Mouse (Mus musculus): ENCODE measurements at regions not wholly inside any gene's neighbourhood (a gene's known extent, or its start where the extent isn't known, plus 50 kb on each side); places are given as distances from the start of the nearest gene placed in this dataset.

GRCm38 (mm10) chr16:86355036-86355435 is 453.4 kb upstream of the Adamts5 start:
- TF ChIP-seq CTCF (IDR thresholded peaks at IDR 0.05; ENCODE audit: low read depth, low read length) = no peak
- no peak for TF ChIP-seq GATA1 (IDR thresholded peaks at IDR 0.05; ENCODE audit: borderline replicate concordance, low read length)

All from G1E (cell line).